Mouse (Mus musculus): ENCODE measurements around the gene Gpkow. TPM values are rescaled to one million over a fixed set of nuclear protein-coding genes. Genes with fewer than 3 reads are reported as not detected.

Gene Gpkow
- polyA plus RNA-seq (2014; fragmentation: Nextera tagmentation; extraction: Ambion mirVana), result 33.5 TPM in 2 replicates

DNA sequence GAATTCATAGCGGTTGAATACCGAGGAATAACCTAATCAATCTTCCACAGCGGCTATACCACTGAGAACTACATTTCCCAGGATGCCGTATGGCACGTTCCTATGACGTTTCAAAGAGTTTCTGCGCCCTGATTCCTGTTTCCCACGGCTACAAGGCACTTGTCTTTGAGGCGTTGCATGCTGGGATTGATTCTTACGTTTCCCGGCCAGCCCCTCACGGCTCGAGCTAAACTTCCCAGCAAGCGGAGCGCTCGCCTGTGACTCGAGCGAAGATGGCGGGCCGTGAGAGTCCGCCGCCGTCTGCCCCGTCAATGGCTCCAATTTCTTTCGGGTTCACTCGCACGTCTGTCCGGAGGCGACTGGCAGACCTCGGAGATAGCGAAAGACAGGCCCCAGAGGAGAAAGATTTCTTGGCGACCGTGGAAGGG is at the start of gene Gpkow:
Gpkow (plus strand) TSS at position 178 of the 428 bp plus-strand sequence.
- no peak within 1 kb of the TSS; a peak in 1 of 4 replicates for H3K27ac ChIP-seq (replicated peaks in 1 of 2; ENCODE audit: control insufficient read depth in 1 of 2, insufficient read depth in 1 of 2, low read depth in 2 of 2, low read length in 2 of 2)
- peak; percentile 88 for ATAC-seq (ENCODE audit: insufficient number of reproducible peaks, insufficient read depth, low FRiP score, low read depth)
- H3K4me3 ChIP-seq (ENCODE audit: control insufficient read depth in 1 of 2, insufficient read depth in 1 of 2, low read depth in 1 of 2, low read length in 2 of 2), result peak within 1 kb of the TSS; percentile 58 to 63
- H3K36me3 ChIP-seq (ENCODE audit: control insufficient read depth, insufficient read depth, low read length), result peaks cover 22% of the 10 kb centered on the region
- H3K4me1 ChIP-seq (ENCODE audit: control insufficient read depth in 2 of 2, insufficient read depth in 2 of 2, low read length in 2 of 2), result no peaks in the 10 kb centered on the region
- peak within 1 kb of the TSS; percentile 67 for H3K4me2 ChIP-seq (ENCODE audit: low read length)
- no peaks in the 10 kb centered on the region for H3K27me3 ChIP-seq (ENCODE audit: control insufficient read depth, insufficient read depth, low read length)
- peak within 1 kb of the TSS; percentile 76 for H3K9ac ChIP-seq (ENCODE audit: low read length)
- WGBS, result 13% methylated on average over 33 of the region's 33 CpGs
- no peaks in the 10 kb centered on the region for H3K9me3 ChIP-seq (ENCODE audit: control insufficient read depth, low read length)

DNA sequence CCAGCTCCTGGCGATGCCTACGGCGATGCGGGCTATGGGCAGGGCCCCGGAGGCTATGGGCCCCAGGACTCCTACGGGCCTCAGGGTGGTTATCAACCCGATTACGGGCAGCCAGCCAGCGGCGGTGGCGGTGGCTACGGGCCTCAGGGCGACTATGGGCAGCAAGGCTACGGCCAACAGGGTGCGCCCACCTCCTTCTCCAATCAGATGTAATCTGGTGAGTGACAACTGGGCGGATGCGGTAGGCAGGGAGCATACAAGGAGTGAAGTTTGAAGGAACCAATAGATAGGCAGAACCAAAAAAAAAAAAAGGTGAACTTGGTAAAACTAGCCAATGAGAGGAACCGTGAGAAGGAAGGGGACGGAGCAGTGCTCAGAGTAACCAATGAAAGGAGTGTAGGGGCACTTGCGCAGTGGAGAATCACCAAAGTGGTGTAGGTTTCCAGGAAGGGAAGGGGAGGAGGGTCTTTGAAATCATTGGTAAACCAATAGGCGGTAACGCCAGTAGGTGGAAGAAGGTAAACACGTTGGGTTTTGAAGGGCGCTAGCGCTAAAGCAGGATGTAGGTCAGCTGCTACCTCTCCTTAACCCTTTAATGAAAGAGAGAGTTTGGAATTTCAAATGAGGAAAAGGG is 48.1 kb upstream of the Gpkow start:
- Histone ChIP-seq H3K27ac (replicated peaks in 1 of 2; ENCODE audit: control insufficient read depth in 1 of 2, insufficient read depth in 1 of 2, low read depth in 2 of 2, low read length in 2 of 2) (peak overlapping the region; percentile 55 to 71), H3K9ac (ENCODE audit: low read length) (peak overlapping the region; percentile 72), H3K27me3 (ENCODE audit: control insufficient read depth, insufficient read depth, low read length) (no peaks in the 10 kb centered on the region), H3K4me3 (ENCODE audit: control insufficient read depth in 1 of 2, insufficient read depth in 1 of 2, low read depth in 1 of 2, low read length in 2 of 2) (peak overlapping the region; percentile 51 to 59), H3K9me3 (ENCODE audit: control insufficient read depth, low read length) (no peaks in the 10 kb centered on the region), H3K4me1 (ENCODE audit: control insufficient read depth in 2 of 2, insufficient read depth in 2 of 2, low read length in 2 of 2) (no peaks in the 10 kb centered on the region; a peak in 1 of 4 replicates), H3K36me3 (ENCODE audit: control insufficient read depth, insufficient read depth, low read length) (no peaks in the 10 kb centered on the region), H3K4me2 (ENCODE audit: low read length) (peak overlapping the region; percentile 66)
- peak; percentile 93 for ATAC-seq (ENCODE audit: insufficient number of reproducible peaks, insufficient read depth, low FRiP score, low read depth)
- WGBS, result 17% methylated on average over 25 of the region's 25 CpGs

DNA sequence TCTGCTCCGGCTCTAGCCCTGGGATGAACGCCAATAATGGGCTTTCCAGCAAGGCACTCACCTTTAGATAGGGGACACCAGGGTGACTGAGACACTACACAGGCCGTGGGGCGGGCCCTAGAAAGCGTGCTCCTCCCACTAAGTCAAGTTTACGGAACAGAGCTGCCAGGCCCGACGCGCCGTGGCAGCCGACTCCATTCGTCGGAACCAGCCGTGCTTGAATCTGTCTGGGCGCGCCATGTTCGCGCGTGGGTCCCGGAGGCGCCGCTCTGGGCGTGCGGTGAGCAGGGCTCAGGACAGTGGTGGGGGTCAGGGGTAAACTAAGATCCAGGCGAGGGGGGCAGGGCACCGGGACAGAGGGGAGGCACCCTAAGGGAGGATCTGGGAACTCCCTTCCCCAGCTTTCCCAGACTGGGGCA is 39.7 kb upstream of the Gpkow start, which contains the start of gene Prickle3:
Prickle3 (plus strand) TSS at position 40 of the 419 bp plus-strand sequence.
- H3K4me3 ChIP-seq (ENCODE audit: control insufficient read depth in 1 of 2, insufficient read depth in 1 of 2, low read depth in 1 of 2, low read length in 2 of 2), result peak within 1 kb of the TSS; percentile 54 to 87
- peak within 1 kb of the TSS; percentile 82 to 83 for H3K27ac ChIP-seq (replicated peaks in 1 of 2; ENCODE audit: control insufficient read depth in 1 of 2, insufficient read depth in 1 of 2, low read depth in 2 of 2, low read length in 2 of 2)
- H3K4me1 ChIP-seq (ENCODE audit: control insufficient read depth in 2 of 2, insufficient read depth in 2 of 2, low read length in 2 of 2), result peaks cover 6 to 8% of the 10 kb centered on the region in 2 experiments; a peak in 2 of 4 replicates
- no peaks in the 10 kb centered on the region for H3K9me3 ChIP-seq (ENCODE audit: control insufficient read depth, low read length)
- 21% methylated on average over 26 of the region's 26 CpGs for WGBS
- 0 out of 2 replicates have a peak, but pooled peaks cover 3% of the 10 kb centered on the region for H3K36me3 ChIP-seq (ENCODE audit: control insufficient read depth, insufficient read depth, low read length)
- peak; percentile 76 for ATAC-seq (ENCODE audit: insufficient number of reproducible peaks, insufficient read depth, low FRiP score, low read depth)
- no peaks in the 10 kb centered on the region for H3K27me3 ChIP-seq (ENCODE audit: control insufficient read depth, insufficient read depth, low read length)
- peak within 1 kb of the TSS; percentile 73 for H3K4me2 ChIP-seq (ENCODE audit: low read length)
- peak within 1 kb of the TSS; percentile 78 for H3K9ac ChIP-seq (ENCODE audit: low read length)

DNA sequence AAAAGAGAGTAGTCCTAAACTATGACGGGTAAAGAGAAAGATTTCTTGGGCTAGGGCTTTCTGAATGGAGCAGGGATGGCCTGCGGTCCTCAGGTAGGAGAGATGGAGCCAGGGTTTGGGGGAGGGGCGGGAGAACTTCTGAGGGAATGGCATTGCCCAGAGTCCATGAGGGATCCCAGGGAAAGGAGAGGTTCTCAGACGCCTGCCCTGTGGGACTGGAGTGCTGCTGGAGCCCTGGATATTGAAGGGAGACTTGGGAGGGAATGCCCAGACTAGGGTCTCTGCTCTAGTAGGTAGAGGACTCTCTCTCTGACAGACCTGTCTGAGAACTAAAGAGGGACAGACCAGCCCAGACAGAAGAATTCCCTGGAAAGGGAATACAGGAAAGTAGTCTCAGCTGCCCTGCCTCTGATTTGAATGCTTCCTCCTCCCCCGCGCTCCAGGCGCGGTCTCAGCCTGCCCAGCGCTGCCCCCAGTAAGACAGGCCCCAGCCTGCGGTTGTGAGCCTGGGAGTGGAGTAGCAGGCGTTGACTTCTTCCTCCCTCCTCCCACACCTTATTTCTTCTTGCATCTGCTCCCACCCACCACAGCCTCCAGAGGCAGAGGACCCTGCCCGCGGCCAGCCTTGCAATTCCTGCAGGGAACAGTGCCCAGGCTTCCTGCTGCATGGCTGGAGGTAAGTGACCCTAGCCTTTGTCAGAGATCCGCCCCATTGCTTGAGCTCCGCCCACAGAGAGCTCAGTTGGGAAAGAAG is 38.7 kb upstream of the Gpkow start:
- WGBS, result 20% methylated on average over 13 of the region's 15 CpGs
- H3K9me3 ChIP-seq (ENCODE audit: control insufficient read depth, low read length), result no peaks in the 10 kb centered on the region
- H3K4me2 ChIP-seq (ENCODE audit: low read length), result peak overlapping the region; percentile 73
- H3K4me3 ChIP-seq (ENCODE audit: control insufficient read depth in 1 of 2, insufficient read depth in 1 of 2, low read depth in 1 of 2, low read length in 2 of 2), result peak overlapping the region; percentile 30 to 54
- ATAC-seq (ENCODE audit: insufficient number of reproducible peaks, insufficient read depth, low FRiP score, low read depth), result peak; percentile 44
- H3K9ac ChIP-seq (ENCODE audit: low read length), result peak overlapping the region; percentile 78
- peak overlapping the region; percentile 70 to 82 for H3K27ac ChIP-seq (replicated peaks in 1 of 2; ENCODE audit: control insufficient read depth in 1 of 2, insufficient read depth in 1 of 2, low read depth in 2 of 2, low read length in 2 of 2)
- H3K4me1 ChIP-seq (ENCODE audit: control insufficient read depth in 2 of 2, insufficient read depth in 2 of 2, low read length in 2 of 2), result peaks cover 6 to 8% of the 10 kb centered on the region in 2 experiments; a peak in 2 of 4 replicates
- no peaks in the 10 kb centered on the region for H3K27me3 ChIP-seq (ENCODE audit: control insufficient read depth, insufficient read depth, low read length)
- 0 out of 2 replicates have a peak, but pooled peaks cover 3% of the 10 kb centered on the region for H3K36me3 ChIP-seq (ENCODE audit: control insufficient read depth, insufficient read depth, low read length)

DNA sequence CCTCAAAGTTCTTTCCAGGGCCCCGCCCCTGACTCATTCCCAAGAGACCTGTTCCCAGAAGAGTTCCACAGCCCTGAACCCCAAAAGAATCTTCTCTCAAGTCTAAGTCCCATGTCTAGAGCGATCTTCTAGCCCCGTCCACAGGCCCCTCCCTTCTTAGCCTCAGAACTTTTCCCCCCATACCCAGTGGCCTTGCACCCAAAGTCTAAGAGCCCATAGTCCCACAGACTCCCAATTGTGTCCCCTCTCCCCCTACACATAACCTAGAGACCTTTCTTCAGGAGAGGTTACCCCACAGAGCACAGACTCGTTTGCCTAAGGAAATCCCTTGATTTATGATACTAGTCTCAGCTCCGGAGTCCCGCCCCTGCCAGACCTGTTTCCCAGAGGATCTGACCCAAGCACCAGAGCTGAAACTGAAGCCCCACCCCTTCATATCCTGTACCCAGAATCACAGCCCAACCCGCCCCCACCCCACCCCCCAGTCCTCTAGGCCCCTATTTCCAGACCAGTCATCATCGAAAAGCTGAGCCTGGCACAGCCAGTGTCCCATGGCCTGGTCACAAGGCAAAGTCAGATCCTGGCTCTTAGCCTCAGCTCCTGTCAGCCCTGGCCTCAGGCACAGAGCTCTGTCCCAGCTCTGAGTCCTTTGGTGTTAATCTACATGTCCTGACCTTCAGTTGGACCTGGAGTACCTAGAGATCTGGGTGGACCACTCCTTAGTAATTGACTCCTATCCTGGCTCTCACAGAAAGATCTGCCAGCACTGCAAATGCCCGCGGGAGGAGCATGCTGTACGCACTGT is 37.9 kb upstream of the Gpkow start:
- Histone ChIP-seq H3K27ac (replicated peaks in 1 of 2; ENCODE audit: control insufficient read depth in 1 of 2, insufficient read depth in 1 of 2, low read depth in 2 of 2, low read length in 2 of 2) (peak overlapping the region; percentile 14 to 82; a peak in 1 of 4 replicates), H3K4me2 (ENCODE audit: low read length) (peak overlapping the region; percentile 73), H3K9ac (ENCODE audit: low read length) (0 out of 2 replicates have a peak overlapping the region, but pooled peaks have one; percentile 78), H3K9me3 (ENCODE audit: control insufficient read depth, low read length) (no peaks in the 10 kb centered on the region), H3K4me3 (ENCODE audit: control insufficient read depth in 1 of 2, insufficient read depth in 1 of 2, low read depth in 1 of 2, low read length in 2 of 2) (peak overlapping the region in 1 of 2 experiments; percentile 54; a peak in 1 of 4 replicates), H3K36me3 (ENCODE audit: control insufficient read depth, insufficient read depth, low read length) (0 out of 2 replicates have a peak, but pooled peaks cover 7% of the 10 kb centered on the region), H3K27me3 (ENCODE audit: control insufficient read depth, insufficient read depth, low read length) (no peaks in the 10 kb centered on the region), H3K4me1 (ENCODE audit: control insufficient read depth in 2 of 2, insufficient read depth in 2 of 2, low read length in 2 of 2) (peaks cover 6 to 8% of the 10 kb centered on the region in 2 experiments; a peak in 2 of 4 replicates)
- WGBS, result 55% methylated on average over 11 of the region's 11 CpGs
- no peak for ATAC-seq (ENCODE audit: insufficient number of reproducible peaks, insufficient read depth, low FRiP score, low read depth)

DNA sequence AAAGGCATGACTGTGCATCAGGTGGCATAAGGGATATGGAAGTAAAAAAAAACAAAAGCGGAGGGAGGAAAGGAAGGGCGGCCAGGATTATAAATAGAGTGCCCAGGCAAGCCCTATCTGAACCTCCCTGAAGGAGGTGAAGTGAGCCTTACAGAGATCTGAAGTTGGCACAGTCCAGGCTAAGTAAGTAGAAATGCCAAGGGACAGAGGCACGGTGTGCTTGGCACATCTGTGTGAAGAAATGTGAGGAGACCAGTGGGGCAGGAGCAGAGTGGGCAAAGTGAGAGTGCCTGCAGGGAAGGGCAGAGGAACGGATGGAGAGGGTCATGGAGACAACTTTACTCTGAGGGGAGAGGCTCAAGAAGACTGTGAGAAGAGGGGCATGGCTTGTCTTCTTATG is 35.8 kb upstream of the Gpkow start:
- peaks cover 6 to 8% of the 10 kb centered on the region in 2 experiments; a peak in 2 of 4 replicates for H3K4me1 ChIP-seq (ENCODE audit: control insufficient read depth in 2 of 2, insufficient read depth in 2 of 2, low read length in 2 of 2)
- peaks cover 10% of the 10 kb centered on the region; the same call in 1 of the 2 replicates for H3K36me3 ChIP-seq (ENCODE audit: control insufficient read depth, insufficient read depth, low read length)
- no peak overlapping the region for H3K4me3 ChIP-seq (ENCODE audit: control insufficient read depth in 1 of 2, insufficient read depth in 1 of 2, low read depth in 1 of 2, low read length in 2 of 2)
- ATAC-seq (ENCODE audit: insufficient number of reproducible peaks, insufficient read depth, low FRiP score, low read depth), result no peak
- H3K27ac ChIP-seq (replicated peaks in 1 of 2; ENCODE audit: control insufficient read depth in 1 of 2, insufficient read depth in 1 of 2, low read depth in 2 of 2, low read length in 2 of 2), result no peak overlapping the region
- no peaks in the 10 kb centered on the region for H3K27me3 ChIP-seq (ENCODE audit: control insufficient read depth, insufficient read depth, low read length)
- WGBS, result 54% methylated on average over 4 of the region's 4 CpGs
- H3K9me3 ChIP-seq (ENCODE audit: control insufficient read depth, low read length), result no peaks in the 10 kb centered on the region
- H3K4me2 ChIP-seq (ENCODE audit: low read length), result no peak overlapping the region
- no peak overlapping the region for H3K9ac ChIP-seq (ENCODE audit: low read length)

DNA sequence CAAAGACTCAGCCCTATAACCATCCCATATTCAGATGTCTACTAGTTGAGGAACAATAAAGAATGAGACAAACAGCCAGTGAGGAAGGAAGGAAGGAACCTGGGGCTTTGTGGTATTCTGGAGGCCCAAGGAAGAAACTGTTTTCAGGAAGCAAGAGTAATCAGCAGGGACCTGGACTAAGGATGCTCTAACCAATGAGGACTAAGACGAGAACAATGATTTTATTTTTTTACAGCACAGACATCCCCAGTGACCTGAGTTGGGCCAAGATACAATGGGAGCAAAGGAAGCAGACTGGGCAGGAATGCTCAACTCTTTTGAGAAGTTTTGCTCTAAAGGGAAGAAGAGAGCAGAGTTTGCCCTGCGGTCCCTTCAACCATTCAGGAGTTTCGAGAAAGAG is 34.0 kb upstream of the Gpkow start:
- H3K27me3 ChIP-seq (ENCODE audit: control insufficient read depth, insufficient read depth, low read length), result no peaks in the 10 kb centered on the region
- no peaks in the 10 kb centered on the region for H3K9me3 ChIP-seq (ENCODE audit: control insufficient read depth, low read length)
- peak overlapping the region in 1 of 2 experiments; percentile 43; a peak in 1 of 4 replicates for H3K27ac ChIP-seq (replicated peaks in 1 of 2; ENCODE audit: control insufficient read depth in 1 of 2, insufficient read depth in 1 of 2, low read depth in 2 of 2, low read length in 2 of 2)
- peaks cover 6 to 8% of the 10 kb centered on the region in 2 experiments; a peak in 2 of 4 replicates for H3K4me1 ChIP-seq (ENCODE audit: control insufficient read depth in 2 of 2, insufficient read depth in 2 of 2, low read length in 2 of 2)
- ATAC-seq (ENCODE audit: insufficient number of reproducible peaks, insufficient read depth, low FRiP score, low read depth), result no peak
- H3K9ac ChIP-seq (ENCODE audit: low read length), result no peak overlapping the region
- no peak overlapping the region for H3K4me3 ChIP-seq (ENCODE audit: control insufficient read depth in 1 of 2, insufficient read depth in 1 of 2, low read depth in 1 of 2, low read length in 2 of 2)
- peaks cover 27% of the 10 kb centered on the region for H3K36me3 ChIP-seq (ENCODE audit: control insufficient read depth, insufficient read depth, low read length)
- 78% methylated on average over 3 of the region's 3 CpGs for WGBS
- H3K4me2 ChIP-seq (ENCODE audit: low read length), result no peak overlapping the region

Measured in heart, embryonic 14.5 days (tissue).